Mouse (Mus musculus) gastrocnemius, adult 8-10 months (tissue): Measurements from ENCODE around the gene Kcna6. TPM values are rescaled to one million over a fixed set of nuclear protein-coding genes. Genes with fewer than 3 reads are reported as not detected.

ENCODE experiments used
- DNase-seq, 2 experiments: peaks; one replicate each; pipeline ENCODE4 v3.0.0; 2022; ENCODE audit warnings: low spot score in 2 of 2
- total RNA-seq, 4 experiments: library from RNA; stranded (reverse); gene quantifications; 2 replicates each; pipeline ENCODE4 v1.2.4; 2022

Kcna6 gene
- total RNA-seq = under 1 TPM; 0.15 to 0.51 (median 0.31) TPM

- no peak for DNase-seq
Observed at GRCm38 (mm10) chr6:126740211-126741142, at the start of gene Kcna6. Kcna6 (minus strand) TSS chr6:126740674.

DNA sequence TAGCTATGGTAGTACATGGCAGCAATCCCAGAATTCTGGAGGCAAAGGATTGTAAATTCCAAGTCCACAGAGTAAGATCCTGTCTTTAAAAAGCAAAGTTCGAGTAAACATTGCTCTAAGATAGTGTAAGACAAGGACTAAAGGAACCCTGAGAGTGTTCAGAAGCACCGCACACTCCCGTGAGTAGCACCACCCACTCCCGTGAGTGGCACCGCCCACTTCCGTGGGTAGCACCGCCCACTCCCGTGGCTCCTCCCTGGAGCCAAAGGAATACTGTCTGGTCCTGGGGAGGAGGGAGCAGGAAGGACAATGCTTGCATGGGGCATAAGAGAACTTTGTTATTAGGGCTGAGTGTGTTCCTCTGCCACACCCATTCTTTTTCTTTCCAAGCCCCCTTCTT lies 48.4 kb upstream of the Kcna6 start:
- no peak for DNase-seq

DNA sequence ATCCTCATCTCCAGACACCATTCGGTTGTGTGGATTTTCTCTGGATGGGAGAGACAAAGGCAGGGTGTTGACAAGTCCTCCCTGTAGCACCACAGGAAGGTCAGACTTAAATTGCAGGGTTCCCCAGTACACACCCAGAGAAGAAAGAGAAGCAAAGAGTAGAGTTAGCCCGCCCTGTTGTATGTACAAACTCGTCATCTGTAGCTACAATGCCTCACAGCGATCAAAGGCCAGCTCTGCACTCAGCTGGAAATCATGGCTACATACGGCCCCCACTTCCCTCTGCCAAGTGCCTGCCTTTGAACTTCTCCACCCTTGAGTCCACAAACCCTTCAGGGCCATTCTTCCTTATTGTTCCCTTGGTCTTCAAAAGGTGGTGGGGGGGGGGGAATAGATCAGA lies 43.7 kb upstream of the Kcna6 start:
- DNase-seq = no peak

DNA sequence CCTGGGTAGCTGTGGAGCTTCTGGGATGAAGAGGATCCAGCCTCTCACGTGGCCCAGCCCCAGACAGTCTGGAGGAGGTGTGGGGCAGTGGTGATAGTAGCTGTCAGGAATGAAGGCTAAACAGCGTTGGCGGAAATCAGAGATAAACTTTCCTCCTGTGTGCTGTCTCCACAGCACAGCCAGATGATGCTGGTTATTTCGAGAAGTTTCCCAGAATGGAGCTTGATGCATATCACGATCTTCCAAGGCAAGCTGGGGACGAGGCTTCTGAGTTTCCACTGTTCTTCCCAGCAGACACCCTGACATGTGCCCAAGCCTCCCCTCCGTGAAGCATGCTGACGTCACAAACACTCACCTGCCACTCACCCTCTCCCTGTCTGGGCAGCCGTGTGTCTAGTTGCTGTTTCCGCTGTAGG lies 43.2 kb upstream of the Kcna6 start:
- DNase-seq = no peak

GRCm38 (mm10) chr6:126783056-126783455 lies 42.6 kb upstream of the Kcna6 start:
- DNase-seq = no peak

DNA sequence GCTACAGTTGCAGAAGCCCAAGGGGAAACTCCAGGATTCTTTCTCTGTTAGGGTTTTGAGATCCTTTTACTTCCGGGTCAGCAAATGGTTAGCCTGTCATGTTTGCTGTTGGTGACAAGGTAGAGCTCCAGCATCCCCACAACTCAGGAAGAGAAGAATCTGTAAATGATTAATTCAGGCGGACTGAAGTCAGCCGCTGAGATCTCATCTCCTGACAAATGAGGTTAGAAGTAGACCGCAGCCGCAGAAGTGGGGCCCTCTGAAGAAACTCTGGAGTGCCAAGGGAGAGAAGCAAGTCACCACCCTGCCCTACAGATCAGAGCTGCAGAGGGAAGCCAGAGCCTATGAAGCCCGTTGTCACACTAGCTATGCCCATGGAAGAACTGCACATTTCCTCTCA lies 37.4 kb upstream of the Kcna6 start:
- no peak for DNase-seq

GRCm38 (mm10) chr6:126773873-126774272 lies 33.4 kb upstream of the Kcna6 start:
- DNase-seq = no peak

DNA sequence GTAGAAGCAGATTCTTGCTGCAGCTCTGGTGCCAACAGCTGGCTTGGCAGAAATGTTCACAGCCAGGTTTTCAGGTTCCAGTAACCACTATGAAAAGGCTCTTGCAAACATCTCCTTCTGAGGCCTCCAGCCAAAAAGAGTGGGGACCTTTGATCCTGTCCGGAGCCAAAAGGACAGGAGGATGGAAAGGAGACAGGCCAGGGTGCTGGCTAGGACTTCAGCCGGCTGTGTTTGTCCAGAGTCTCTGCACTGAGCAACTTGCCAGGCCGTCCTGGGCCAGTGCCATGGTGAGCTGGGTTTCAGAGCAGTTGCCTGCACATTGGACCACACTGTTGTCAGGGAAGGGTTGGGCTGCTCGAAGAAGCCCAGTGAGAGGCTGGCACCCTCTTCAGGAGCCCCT lies 31.9 kb upstream of the Kcna6 start:
- no peak for DNase-seq

- no peak for DNase-seq
Observed at GRCm38 (mm10) chr6:126770146-126770731, 29.8 kb upstream of the Kcna6 start.

DNA sequence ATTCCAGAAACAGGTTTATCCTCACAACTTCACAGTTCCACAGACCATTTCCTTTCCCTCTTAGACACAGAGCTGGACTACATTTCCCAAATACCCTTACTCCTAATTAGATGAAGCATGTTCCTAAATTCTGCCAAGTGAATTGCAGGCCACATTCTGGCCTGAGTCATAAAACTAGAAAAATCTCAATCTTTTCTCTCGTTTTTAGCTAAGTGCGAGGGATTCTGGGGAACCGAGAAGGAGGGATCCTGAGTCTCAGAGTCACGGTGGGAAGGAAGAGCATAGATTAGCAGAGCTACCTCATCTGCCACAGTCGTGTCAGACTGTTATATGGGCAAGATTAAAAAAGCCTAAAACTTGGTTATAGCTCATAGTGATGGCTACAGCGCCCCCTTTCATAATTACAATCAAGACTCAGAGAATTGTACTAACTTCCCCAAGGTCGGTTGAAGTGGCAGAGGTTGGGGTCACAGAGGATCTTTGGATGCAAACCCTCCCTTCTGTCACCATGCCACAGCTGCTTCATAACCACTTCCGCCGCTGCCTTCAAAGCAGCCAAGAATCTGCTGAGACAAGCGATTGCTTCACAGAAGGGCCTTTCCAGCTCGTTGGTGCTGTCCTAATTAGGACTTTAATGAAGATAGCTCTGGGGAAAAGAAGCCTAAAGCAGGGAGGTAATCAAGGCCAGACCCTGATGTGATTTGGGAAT lies 28.6 kb upstream of the Kcna6 start:
- DNase-seq = no peak

- DNase-seq = no peak
Observed at GRCm38 (mm10) chr6:126767610-126768532, 27.4 kb upstream of the Kcna6 start.

- DNase-seq = no peak
Observed at GRCm38 (mm10) chr6:126766552-126766951, 26.1 kb upstream of the Kcna6 start.

DNA sequence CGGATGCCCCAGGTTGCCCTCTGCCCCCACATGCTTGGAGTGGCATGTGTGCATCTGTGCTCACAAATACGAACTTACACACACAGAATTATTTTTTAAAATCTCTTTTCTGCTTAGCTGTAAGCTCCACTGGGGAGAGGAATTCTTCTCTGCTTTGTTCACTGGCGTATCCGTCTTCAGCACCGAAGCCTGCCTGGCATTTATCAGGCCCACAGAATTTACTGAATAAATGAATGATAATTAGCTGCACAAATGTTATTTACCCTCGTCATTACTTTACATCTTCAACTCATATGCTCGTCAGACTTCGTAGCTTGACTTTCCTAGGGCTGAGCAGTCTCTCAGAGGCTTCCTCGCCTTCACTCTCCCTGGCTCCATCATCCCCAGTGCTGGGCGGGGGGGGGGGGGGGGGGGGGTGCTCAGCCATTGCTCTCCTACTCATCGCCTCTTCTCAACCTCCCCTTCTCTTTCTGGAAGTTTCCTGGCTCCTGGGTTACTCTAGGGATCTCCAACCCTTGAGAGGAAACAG lies 24.2 kb upstream of the Kcna6 start:
- no peak for DNase-seq

- DNase-seq = no peak
Observed at GRCm38 (mm10) chr6:126761362-126761761, 20.9 kb upstream of the Kcna6 start.

DNA sequence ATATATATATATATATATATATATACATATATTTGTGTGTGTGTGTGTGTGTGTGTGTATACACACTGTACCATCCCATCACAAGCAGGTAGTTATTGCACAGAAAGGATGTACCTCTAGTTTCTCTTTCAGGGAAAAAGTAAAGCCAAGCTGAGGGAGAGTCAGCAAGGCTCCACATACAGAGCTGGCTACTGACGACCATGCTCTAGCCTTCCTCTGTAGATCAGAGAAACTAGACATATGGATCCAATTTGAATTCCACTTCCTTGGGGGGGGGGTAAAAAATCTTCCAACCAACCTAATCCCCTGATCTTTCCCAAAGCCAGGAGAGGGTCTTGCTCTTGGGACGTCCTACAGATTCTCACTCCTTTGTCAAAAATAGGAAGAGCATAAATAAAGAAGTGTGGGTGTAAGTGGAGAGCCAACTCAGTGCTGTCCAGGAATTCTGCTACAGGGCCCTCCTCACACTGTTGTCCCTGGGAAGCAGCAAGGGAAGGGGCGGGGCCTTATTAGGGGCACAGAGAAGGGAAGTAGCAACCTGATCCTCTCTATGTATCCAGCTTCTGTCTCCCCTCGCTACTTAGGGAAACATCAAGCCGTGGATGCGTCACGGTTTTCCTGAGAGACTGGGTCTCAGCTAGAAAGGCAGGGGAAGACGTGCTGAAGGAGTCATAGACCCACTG lies 15.4 kb upstream of the Kcna6 start:
- no peak for DNase-seq

GRCm38 (mm10) chr6:126752520-126752919 lies 12.0 kb upstream of the Kcna6 start:
- no peak for DNase-seq

- DNase-seq = no peak
Observed at GRCm38 (mm10) chr6:126745888-126746287, 5.4 kb upstream of the Kcna6 start.

- no peak for DNase-seq
Observed at GRCm38 (mm10) chr6:126742610-126743009, 2.1 kb upstream of the Kcna6 start.

DNA sequence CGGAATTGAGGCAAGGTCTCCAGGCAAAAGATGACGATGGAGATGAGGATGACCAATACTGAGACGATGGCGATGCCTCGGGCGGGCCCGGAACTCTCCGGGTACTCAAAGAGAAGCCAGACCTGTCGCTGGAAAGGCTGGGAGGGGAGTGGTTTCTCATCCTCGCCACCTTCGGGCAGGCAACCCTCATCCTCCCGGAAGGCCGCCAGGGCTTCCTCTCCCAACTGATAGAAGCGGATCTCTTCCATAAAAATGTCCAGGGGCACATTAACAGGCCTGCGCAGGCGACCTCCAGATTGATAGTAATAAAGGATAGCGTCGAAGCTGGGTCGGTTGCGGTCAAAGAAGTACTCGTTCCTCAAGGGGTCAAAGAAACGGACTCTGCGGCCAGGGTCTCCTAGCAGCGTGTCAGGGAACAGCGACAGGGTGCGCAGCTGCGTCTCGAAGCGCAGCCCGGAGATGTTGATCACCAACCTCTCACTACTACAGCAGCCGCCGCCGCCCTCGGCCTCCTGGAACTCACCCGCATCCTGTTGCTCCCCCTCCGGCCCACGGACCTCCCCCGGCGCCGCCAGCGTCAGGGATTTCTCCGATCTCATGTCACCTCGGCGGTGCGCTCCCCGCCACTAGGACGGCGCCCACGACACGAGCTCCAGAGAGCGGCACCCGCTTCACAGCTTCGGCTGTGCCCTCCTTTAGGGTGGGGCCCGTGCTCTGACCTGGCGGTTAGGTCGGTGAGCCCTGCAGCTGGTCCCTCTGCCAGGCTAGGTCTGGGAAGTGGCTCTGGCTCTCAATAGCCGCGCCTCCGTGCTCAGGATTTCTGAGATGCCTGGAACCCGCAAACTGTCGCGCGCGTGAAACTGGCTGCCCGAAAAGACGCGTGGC lies 906 bp downstream of the Kcna6 start:
- DNase-seq = no peak
